Mouse (Mus musculus) limb, embryonic 12.5 days (tissue): ENCODE results near the gene Plod2. TPM values are rescaled to one million over a fixed set of nuclear protein-coding genes. Genes with fewer than 3 reads are reported as not detected.

Experiments
- ATAC-seq: fragments of 200-750 bp; cut with Nextera tagmentation; 2 replicates; pipeline ENCODE4 v1.8.0; 2017; ENCODE audit warnings: low read depth, moderate TSS enrichment; ENCODE audit not compliant: insufficient number of reproducible peaks, insufficient read depth, low FRiP score, low TSS enrichment
- H3K27ac ChIP-seq: fragments of 300-500 bp; sonication (generic); 2 replicates; pipeline ENCODE4 v1.5.1; 2016; ENCODE audit warnings: mild to moderate bottlenecking, moderate library complexity
- H3K27me3 ChIP-seq: fragments of 300-500 bp; sonication (generic); 2 replicates; pipeline ENCODE4 v1.6.1; 2016; ENCODE audit warnings: mild to moderate bottlenecking, moderate library complexity
- H3K36me3 ChIP-seq: fragments of 300-500 bp; sonication (generic); 2 replicates; pipeline ENCODE4 v1.6.1; 2016; ENCODE audit warnings: mild to moderate bottlenecking, moderate library complexity
- H3K4me1 ChIP-seq: fragments of 300-500 bp; sonication (generic); replicated peaks from 2 replicates; pipeline ENCODE4 v1.6.1; 2016
- H3K4me2 ChIP-seq: fragments of 300-500 bp; sonication (generic); 2 replicates; pipeline ENCODE4 v1.6.1; 2016; ENCODE audit warnings: mild to moderate bottlenecking, moderate library complexity
- H3K4me3 ChIP-seq: fragments of 300-500 bp; sonication (generic); replicated peaks from 2 replicates; pipeline ENCODE4 v1.5.1; 2016; ENCODE audit warnings: mild to moderate bottlenecking
- H3K9ac ChIP-seq: fragments of 300-500 bp; sonication (generic); replicated peaks from 2 replicates; pipeline ENCODE4 v1.6.1; 2016; ENCODE audit warnings: mild to moderate bottlenecking, moderate library complexity
- H3K9me3 ChIP-seq: fragments of 300-500 bp; sonication (generic); 2 replicates; pipeline ENCODE4 v1.6.1; 2016; ENCODE audit warnings: mild to moderate bottlenecking, moderate library complexity
- WGBS: fragments of 180-500 bp; shearing (Covaris S2); methylation state at CpG from one replicate; pipeline ENCODE4 v1.1.7; 2016; 5-methylcytosine and 5-hydroxymethylcytosine counted together
- polyA plus RNA-seq: library from polyadenylated mRNA; unstranded; fragments of >200 nt; fragmentation: Nextera tagmentation; extraction: Ambion mirVana; gene quantifications from 2 replicates; pipeline ENCODE4 v1.2.1, GENCODE M21; 2016

Plod2 gene
- polyA plus RNA-seq, 1 experiment from 2014 or later = 52.2 TPM

DNA sequence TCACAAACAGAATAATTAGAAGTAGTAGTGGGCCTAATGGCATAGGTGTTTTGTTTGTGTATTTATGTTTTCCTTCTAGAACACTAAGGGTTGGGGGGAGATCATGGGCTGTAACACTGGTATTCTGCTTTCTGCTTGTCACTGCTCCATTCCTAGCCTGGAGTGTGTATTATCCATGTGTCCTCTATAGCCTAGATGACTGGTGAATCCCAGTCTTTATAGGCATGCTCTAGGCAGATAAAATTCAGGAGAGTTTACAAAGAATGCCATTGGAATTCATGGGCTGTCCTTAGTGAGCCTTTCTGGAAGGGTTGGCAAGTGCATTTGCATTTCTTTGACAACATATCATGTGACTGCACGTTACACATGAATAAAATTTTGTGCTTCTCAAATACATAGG, 44.0 kb downstream of the Plod2 start:
- Histone ChIP-seq H3K27me3 (no peaks in the 10 kb centered on the region), H3K4me3 (no peak overlapping the region), H3K9me3 (no peaks in the 10 kb centered on the region), H3K36me3 (peaks cover 61% of the 10 kb centered on the region), H3K4me2 (no peak overlapping the region), H3K9ac (no peak overlapping the region), H3K4me1 (peaks cover 6% of the 10 kb centered on the region; the same call in 1 of the 2 replicates), H3K27ac (no peak overlapping the region)
- 86% methylated on average over 1 of the region's 1 CpGs for WGBS
- ATAC-seq = no peak

DNA sequence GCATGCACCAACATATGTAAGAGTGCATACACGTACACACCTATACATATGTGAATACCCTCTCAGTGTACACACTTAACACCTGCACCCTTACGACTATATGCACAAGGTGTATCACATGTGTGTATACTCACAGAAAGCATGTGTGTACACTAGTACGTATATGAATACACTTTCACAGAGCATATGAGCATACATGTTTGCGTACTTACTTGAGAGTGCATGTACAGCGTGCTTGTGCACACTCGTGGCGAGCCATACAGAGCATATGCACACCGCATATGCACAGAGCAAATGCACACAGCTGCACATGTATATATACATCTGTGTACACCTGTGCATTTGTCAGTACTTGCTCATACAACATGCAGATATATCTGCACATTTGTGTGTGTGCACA, 45.4 kb downstream of the Plod2 start:
- H3K9ac ChIP-seq = no peak overlapping the region
- ATAC-seq = no peak
- H3K27ac ChIP-seq = no peak overlapping the region
- no peaks in the 10 kb centered on the region for H3K27me3 ChIP-seq
- H3K4me2 ChIP-seq = no peak overlapping the region
- no peaks in the 10 kb centered on the region for H3K9me3 ChIP-seq
- peaks cover 63% of the 10 kb centered on the region for H3K36me3 ChIP-seq
- no peak overlapping the region for H3K4me3 ChIP-seq
- peaks cover 13% of the 10 kb centered on the region for H3K4me1 ChIP-seq
- WGBS = 95% methylated on average over 8 of the region's 8 CpGs

DNA sequence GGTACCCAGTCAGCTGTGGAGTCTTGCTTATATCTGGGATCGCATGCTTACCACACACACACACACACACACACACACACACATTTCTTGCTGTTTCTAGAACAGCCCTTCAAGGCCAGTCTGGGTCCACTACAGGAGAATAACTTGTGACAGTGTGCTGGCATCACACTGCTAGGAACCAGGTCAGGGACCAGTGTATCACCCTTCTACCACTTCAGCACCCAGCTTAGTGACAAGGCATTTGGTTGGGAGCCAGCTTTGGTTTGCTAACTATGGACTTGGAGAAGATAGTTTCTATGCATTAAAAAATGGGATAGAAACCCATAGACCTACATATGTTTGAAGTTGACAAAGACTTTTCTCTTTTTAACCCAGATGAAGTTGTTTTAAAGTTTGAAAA, 46.2 kb downstream of the Plod2 start:
- WGBS = 91% methylated on average over 1 of the region's 1 CpGs
- Histone ChIP-seq H3K4me2 (no peak overlapping the region), H3K4me1 (peaks cover 13% of the 10 kb centered on the region), H3K27ac (no peak overlapping the region), H3K9me3 (no peaks in the 10 kb centered on the region), H3K9ac (no peak overlapping the region), H3K27me3 (no peaks in the 10 kb centered on the region), H3K36me3 (peaks cover 68% of the 10 kb centered on the region), H3K4me3 (no peak overlapping the region)
- ATAC-seq = no peak

DNA sequence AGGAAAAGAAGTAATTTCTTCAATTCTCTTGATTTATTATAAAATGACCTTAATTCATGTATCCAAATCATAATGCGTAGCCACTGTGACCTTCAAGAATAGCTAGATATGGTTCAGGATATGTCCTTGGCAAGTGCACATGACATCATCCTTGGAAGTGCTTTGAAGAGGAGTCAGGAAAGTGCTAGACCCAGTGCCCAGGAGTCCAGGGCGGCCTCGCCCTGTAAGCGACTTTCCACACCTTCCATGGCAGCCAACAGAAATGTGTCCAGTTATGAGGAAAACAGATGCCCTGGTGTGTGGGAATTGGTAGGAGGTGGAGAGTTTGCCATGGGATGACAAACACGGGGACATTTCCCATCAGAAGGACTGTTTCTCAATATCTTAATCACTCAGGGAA, 47.0 kb downstream of the Plod2 start:
- Histone ChIP-seq H3K27ac (no peak overlapping the region), H3K4me1 (peaks cover 13% of the 10 kb centered on the region), H3K36me3 (peaks cover 61% of the 10 kb centered on the region), H3K9me3 (no peaks in the 10 kb centered on the region), H3K4me2 (no peak overlapping the region), H3K27me3 (no peaks in the 10 kb centered on the region), H3K9ac (no peak overlapping the region), H3K4me3 (no peak overlapping the region)
- 92% methylated on average over 5 of the region's 5 CpGs for WGBS
- no peak for ATAC-seq

DNA sequence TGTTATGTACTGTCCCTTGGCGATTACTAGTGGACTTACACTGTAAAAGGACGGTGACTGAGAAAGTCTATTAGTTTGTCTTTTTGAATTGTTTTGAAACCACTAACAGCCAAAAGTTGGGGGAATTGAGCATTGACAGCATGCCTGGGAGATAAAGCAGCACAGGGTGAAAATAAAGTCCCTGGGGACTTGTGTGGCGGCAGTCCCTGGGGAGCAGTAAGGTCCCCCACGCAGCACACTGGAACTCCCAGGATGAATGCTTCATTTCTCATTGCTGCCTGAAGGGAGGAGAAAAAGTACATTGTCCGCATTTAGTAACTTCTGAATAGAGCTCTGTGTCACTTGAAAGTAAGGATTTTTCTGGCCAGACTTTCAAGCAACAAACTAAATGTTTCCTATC, 49.5 kb downstream of the Plod2 start:
- Histone ChIP-seq H3K9me3 (no peaks in the 10 kb centered on the region), H3K27me3 (no peaks in the 10 kb centered on the region), H3K4me2 (no peak overlapping the region), H3K4me3 (no peak overlapping the region), H3K36me3 (peaks cover 57% of the 10 kb centered on the region), H3K9ac (no peak overlapping the region), H3K4me1 (peaks cover 13% of the 10 kb centered on the region), H3K27ac (no peak overlapping the region)
- 79% methylated on average over 5 of the region's 5 CpGs for WGBS
- ATAC-seq = no peak

GRCm38 (mm10) chr9:92592757-92593156, 50.7 kb downstream of the Plod2 start:
- 87% methylated on average over 8 of the region's 8 CpGs for WGBS
- Histone ChIP-seq H3K36me3 (peaks cover 52% of the 10 kb centered on the region), H3K27ac (no peak overlapping the region), H3K9ac (no peak overlapping the region), H3K9me3 (no peaks in the 10 kb centered on the region), H3K4me2 (no peak overlapping the region), H3K4me1 (peaks cover 13% of the 10 kb centered on the region), H3K4me3 (no peak overlapping the region), H3K27me3 (no peaks in the 10 kb centered on the region)
- ATAC-seq = no peak

GRCm38 (mm10) chr9:92594491-92594890, 52.5 kb downstream of the Plod2 start:
- Histone ChIP-seq H3K4me1 (peaks cover 13% of the 10 kb centered on the region), H3K9me3 (no peaks in the 10 kb centered on the region), H3K36me3 (peaks cover 40% of the 10 kb centered on the region), H3K27ac (no peak overlapping the region), H3K4me3 (no peak overlapping the region), H3K4me2 (no peak overlapping the region), H3K27me3 (no peaks in the 10 kb centered on the region), H3K9ac (no peak overlapping the region)
- ATAC-seq = no peak
- WGBS = 77% methylated on average over 6 of the region's 6 CpGs

DNA sequence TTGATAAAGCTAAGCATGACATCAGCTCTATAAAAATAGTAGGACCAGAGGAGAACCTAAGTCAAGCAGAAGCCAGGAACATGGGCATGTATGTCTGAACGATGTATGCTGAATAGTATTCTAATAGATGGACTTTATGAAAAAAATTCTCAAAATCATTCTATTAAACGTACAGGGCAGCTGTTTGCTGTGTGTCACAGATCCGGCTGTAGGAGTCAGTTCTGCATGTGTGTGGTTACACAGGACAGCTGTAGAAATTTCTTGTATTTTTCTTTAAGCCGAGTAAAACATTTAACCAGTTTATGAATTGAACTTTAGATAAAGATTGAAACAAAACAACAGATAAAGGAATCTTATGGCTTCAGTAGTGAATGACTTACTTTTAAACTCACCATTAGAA, 53.3 kb downstream of the Plod2 start:
- Histone ChIP-seq H3K27ac (no peak overlapping the region), H3K36me3 (peaks cover 37% of the 10 kb centered on the region), H3K4me3 (no peak overlapping the region), H3K9me3 (no peaks in the 10 kb centered on the region), H3K4me1 (peaks cover 12% of the 10 kb centered on the region), H3K4me2 (no peak overlapping the region), H3K27me3 (no peaks in the 10 kb centered on the region), H3K9ac (no peak overlapping the region)
- no peak for ATAC-seq
- WGBS = 91% methylated on average over 4 of the region's 4 CpGs

DNA sequence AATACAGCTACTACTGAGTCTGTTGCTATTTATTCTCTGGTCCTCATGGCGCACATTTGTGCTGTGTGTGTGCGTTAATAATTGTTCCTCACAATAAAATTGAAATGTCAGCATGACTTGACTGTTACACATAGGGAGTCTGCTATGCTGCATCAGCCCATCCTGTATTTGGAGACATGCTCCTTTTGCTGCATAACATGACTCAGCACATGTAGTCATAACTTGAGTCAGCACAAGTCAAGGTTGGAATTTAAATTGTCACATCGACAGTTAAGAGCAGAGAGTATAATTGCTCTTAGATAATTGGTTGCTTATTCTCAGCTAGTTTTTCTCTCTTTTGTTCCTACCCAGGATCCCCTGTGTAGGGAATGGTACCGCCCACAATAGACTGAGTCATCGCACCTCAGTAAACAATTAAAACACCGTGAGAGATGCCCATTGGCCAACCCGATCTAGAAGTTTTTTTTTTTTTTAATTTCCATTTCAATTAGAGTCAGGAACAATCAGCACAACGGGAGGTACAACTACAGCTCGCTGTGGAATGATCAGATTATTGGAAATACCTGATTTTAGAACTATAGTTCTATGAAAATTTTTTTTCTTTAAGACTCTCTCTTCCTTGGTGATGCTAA, 55.0 kb downstream of the Plod2 start:
- no peak overlapping the region for H3K4me2 ChIP-seq
- no peaks in the 10 kb centered on the region; the same call in 1 of the 2 replicates for H3K4me1 ChIP-seq
- 92% methylated on average over 9 of the region's 9 CpGs for WGBS
- ATAC-seq = no peak
- no peaks in the 10 kb centered on the region for H3K9me3 ChIP-seq
- H3K27me3 ChIP-seq = no peaks in the 10 kb centered on the region
- no peak overlapping the region for H3K4me3 ChIP-seq
- no peak overlapping the region for H3K27ac ChIP-seq
- H3K9ac ChIP-seq = no peak overlapping the region
- H3K36me3 ChIP-seq = peaks cover 41% of the 10 kb centered on the region

DNA sequence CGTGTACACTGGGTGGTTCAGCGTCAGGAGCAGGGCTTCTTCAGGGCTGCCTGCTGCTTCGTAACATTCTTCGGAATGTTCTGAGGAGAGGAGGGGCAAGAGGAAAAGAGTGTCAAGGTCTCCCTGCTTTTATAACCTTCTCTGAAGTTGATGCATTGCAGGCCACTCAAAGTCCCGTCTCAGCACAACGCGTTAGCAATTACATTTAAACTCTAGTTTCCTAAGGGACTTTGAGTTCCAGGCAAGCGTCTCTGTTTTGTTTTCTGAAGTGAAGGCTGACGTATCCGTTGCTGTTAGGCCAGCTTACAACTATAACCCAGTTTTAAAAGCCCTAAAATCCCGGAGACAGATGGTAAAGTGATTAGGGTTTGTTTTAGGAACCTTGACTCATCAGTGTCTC, 55.8 kb downstream of the Plod2 start:
- 14% methylated on average over 11 of the region's 11 CpGs for WGBS
- Histone ChIP-seq H3K9me3 (no peaks in the 10 kb centered on the region), H3K36me3 (peaks cover 41% of the 10 kb centered on the region), H3K27ac (no peak overlapping the region), H3K27me3 (no peaks in the 10 kb centered on the region), H3K9ac (no peak overlapping the region), H3K4me2 (no peak overlapping the region), H3K4me1 (no peaks in the 10 kb centered on the region), H3K4me3 (no peak overlapping the region)
- peak; percentile 74 for ATAC-seq

DNA sequence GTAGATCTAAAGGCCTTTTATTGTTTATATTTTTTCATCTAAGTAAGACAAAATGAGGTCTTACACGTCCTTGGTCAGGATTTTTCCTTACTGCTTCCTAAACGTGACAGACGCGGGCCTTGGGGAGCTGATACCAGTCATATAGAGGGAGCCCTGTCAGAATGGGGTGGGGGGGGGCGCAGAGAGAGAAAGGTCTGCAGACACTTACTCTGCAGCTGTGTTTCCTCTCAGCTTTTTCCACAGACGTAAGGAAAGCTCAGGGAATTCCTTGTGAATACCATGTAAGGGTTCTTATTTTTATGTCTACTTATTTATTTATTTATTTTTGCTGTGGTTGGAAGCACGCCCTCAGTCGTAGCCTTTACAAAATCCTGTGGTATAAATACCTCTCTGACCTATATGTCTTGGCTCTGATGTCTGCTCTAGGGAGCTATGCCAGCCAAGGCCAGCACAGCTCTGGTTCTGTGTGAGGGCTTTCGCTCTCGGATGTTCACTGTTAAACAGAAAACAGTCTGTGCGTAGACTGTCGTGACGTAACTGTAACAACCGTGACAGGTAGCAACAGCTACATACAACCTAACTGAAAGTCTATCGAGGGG, 58.0 kb downstream of the Plod2 start:
- peaks cover 51% of the 10 kb centered on the region for H3K36me3 ChIP-seq
- no peak overlapping the region for H3K4me3 ChIP-seq
- no peak overlapping the region for H3K9ac ChIP-seq
- ATAC-seq = no peak
- no peak overlapping the region for H3K27ac ChIP-seq
- no peak overlapping the region for H3K4me2 ChIP-seq
- no peaks in the 10 kb centered on the region for H3K27me3 ChIP-seq
- 82% methylated on average over 15 of the region's 15 CpGs for WGBS
- no peaks in the 10 kb centered on the region for H3K4me1 ChIP-seq
- H3K9me3 ChIP-seq = no peaks in the 10 kb centered on the region

GRCm38 (mm10) chr9:92601551-92601950, 59.5 kb downstream of the Plod2 start:
- 82% methylated on average over 5 of the region's 5 CpGs for WGBS
- no peak for ATAC-seq
- no peaks in the 10 kb centered on the region for H3K9me3 ChIP-seq
- no peaks in the 10 kb centered on the region for H3K4me1 ChIP-seq
- H3K4me2 ChIP-seq = no peak overlapping the region
- H3K36me3 ChIP-seq = peaks cover 53% of the 10 kb centered on the region
- no peak overlapping the region for H3K4me3 ChIP-seq
- H3K9ac ChIP-seq = no peak overlapping the region
- H3K27ac ChIP-seq = no peak overlapping the region
- H3K27me3 ChIP-seq = no peaks in the 10 kb centered on the region
